Mouse (Mus musculus): ENCODE measurements around the gene Zfp637.

DNA sequence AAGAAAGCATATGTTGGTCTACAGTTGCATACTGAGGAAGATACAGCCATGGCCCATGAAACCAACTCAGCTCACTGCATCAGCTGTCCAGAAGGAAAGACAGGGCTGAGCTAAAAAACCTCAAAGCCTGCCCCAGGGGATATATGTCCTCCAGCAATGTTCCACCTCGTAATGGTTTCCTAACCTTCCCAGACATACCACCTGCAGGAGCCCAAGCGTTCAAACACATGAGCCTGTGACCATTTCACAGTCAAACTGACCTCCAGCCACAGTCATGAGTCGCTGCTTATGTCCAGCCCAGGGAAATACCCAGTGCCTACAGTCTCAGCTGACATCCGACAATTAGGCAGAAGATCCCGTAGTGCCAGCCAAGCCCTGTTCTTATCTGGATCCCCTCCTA lies 7.6 kb downstream of the Zfp637 start:
- TF ChIP-seq CTCF (IDR thresholded peaks at IDR 0.05; ENCODE audit: borderline replicate concordance, insufficient read depth, low read length) (no peak), POLR2A (IDR thresholded peaks at IDR 0.05; ENCODE audit: low read depth, low read length) (no peak)

Data from embryonic fibroblast, embryonic 13.5 days (primary cell).